Comparison of ENCODE assay signal across 27 mouse cellular contexts in the genomic region with DNA sequence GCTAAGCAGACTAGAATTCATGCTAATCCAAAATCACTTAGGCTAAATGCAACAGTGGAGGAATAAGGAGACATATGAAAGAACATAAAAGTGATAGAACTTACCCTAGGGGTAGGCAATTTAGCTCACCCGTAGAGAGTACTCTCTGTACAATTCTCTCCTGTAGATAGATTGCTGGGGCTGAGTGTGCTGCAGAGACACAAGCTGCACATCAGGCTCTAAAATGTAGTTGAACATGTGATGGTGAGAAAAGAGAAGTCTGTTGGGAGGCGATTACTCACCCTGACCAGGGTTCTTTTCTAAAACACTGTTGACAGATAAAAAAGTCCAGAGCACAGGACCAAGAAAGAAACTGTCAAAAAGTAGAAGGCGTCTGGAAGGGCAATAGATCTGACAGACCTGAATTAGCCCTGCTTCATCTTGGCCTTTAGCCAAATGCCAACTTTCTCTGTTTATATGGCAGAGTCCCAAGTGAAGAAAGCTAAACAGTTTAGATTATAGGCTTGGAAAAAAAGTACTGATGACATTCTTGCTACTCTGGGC. TPM values are rescaled to one million over a fixed set of nuclear protein-coding genes. Genes with fewer than 3 reads are reported as not detected.
A peak's percentile ranks its signal among the peaks of the same experiment; 100 is the strongest.
DNase-seq lines count a peak whose midpoint lies in the region; ATAC-seq and TF ChIP-seq lines count a peak whose summit lies in the region.
"Had no signal": no experiment of that assay in that cellular context is flagged by ENCODE, and none has a peak within 500 bp of the region (broad histone marks: within the 10 kb centered on the region; RNA-seq: fewer than 3 reads in every experiment).

No protein-coding gene starts in this region.

- H3K4me1 ChIP-seq in forebrain, embryonic 13.5 days = no peaks in the 10 kb centered on the region
- H3K4me1 ChIP-seq in forebrain, embryonic 15.5 days = no peaks in the 10 kb centered on the region
- H3K4me1 ChIP-seq: midbrain, embryonic 10.5 days had no signal

- H3K4me2 ChIP-seq in forebrain, embryonic 13.5 days = no peak overlapping the region
- no peak overlapping the region for H3K4me2 ChIP-seq in forebrain, embryonic 15.5 days (replicated peaks)
- H3K4me2 ChIP-seq: limb, embryonic 13.5 days had no signal

- H3K4me3 ChIP-seq in forebrain, embryonic 13.5 days = no peak overlapping the region
- no peak overlapping the region for H3K4me3 ChIP-seq in forebrain, embryonic 15.5 days
- no peak overlapping the region for H3K4me3 ChIP-seq in layer of hippocampus, adult 2 months
- H3K4me3 ChIP-seq: limb, embryonic 13.5 days; midbrain, embryonic 10.5 days had no signal

- H3K27ac ChIP-seq in forebrain, embryonic 13.5 days = no peak overlapping the region
- no peak overlapping the region for H3K27ac ChIP-seq in forebrain, embryonic 15.5 days (replicated peaks)
- H3K27ac ChIP-seq in layer of hippocampus, adult 2 months = no peak overlapping the region
- H3K27ac ChIP-seq: hindbrain, postnatal 0 days; limb, embryonic 13.5 days; liver, embryonic 14.5 days; midbrain, embryonic 10.5 days had no signal

- ATAC-seq in forebrain, embryonic 13.5 days = peak; percentile 19; the same call in 1 of the 2 replicates
- ATAC-seq in forebrain, embryonic 15.5 days (replicated peaks) = no peak
- ATAC-seq: activated CD4-positive, CD25-positive, alpha-beta regulatory T cell, adult 4 months; forebrain, postnatal 0 days; hindbrain, postnatal 0 days; Patski had no signal

- H3K36me3 ChIP-seq in forebrain, embryonic 13.5 days (ENCODE audit: poor library complexity, severe bottlenecking) = no peaks in the 10 kb centered on the region
- H3K36me3 ChIP-seq in forebrain, embryonic 15.5 days = no peaks in the 10 kb centered on the region
- H3K36me3 ChIP-seq: limb, embryonic 13.5 days; midbrain, embryonic 10.5 days had no signal

- no peak overlapping the region for H3K9ac ChIP-seq in forebrain, embryonic 13.5 days
- no peak overlapping the region for H3K9ac ChIP-seq in forebrain, embryonic 15.5 days (replicated peaks)
- H3K9ac ChIP-seq: forebrain, postnatal 0 days; limb, embryonic 13.5 days; liver, embryonic 14.5 days had no signal

- H3K27me3 ChIP-seq in forebrain, embryonic 13.5 days = no peaks in the 10 kb centered on the region
- no peaks in the 10 kb centered on the region for H3K27me3 ChIP-seq in forebrain, embryonic 15.5 days
- H3K27me3 ChIP-seq: limb, embryonic 13.5 days; Patski had no signal

- peak; percentile 8 for DNase-seq in lung, postnatal 10 days
- DNase-seq in lung, postnatal 14 days = no peak
- peak; percentile 15 for DNase-seq in embryo, embryonic 10.5 days (ENCODE audit: low spot score)
- peak; percentile 40 for DNase-seq in yolk sac, embryonic 10.5 days (ENCODE audit: low spot score)
- DNase-seq in layer of hippocampus, adult 2 months (ENCODE audit: low spot score in 2 of 2) = no peak
- DNase-seq: adrenal gland, postnatal 25 days; cerebellum, adult 8-10 months; forebrain, postnatal 0 days; heart, adult 18-20 months; kidney, adult 8-10 months; kidney, postnatal 25 days; lung, postnatal 36 days; right cerebral cortex, postnatal 4 days; thymus, adult 2 months had no signal

- no peaks in the 10 kb centered on the region for H3K9me3 ChIP-seq in forebrain, embryonic 13.5 days (replicated peaks)
- H3K9me3 ChIP-seq in forebrain, embryonic 15.5 days = no peaks in the 10 kb centered on the region
- H3K9me3 ChIP-seq: limb, embryonic 13.5 days; midbrain, embryonic 10.5 days had no signal

- TF ChIP-seq CTCF in layer of hippocampus, adult 2 months (conservative IDR thresholded peaks at IDR 0.05) = no peak

- WGBS in forebrain, embryonic 13.5 days = 67% methylated on average over 3 of the region's 3 CpGs
- 53% methylated on average over 3 of the region's 3 CpGs for WGBS in forebrain, embryonic 15.5 days

RNA-seq across cellular contexts. Expression of gene Prl8a2, which starts 2.7 kb away (rescaled TPM):
- not detected in 2 replicates for polyA plus RNA-seq in forebrain, embryonic 13.5 days (2015; fragmentation: Nextera tagmentation; extraction: Ambion mirVana)
- polyA plus RNA-seq in forebrain, embryonic 15.5 days (2015; fragmentation: Nextera tagmentation; extraction: Ambion mirVana) = not detected in 2 replicates
- total RNA-seq in layer of hippocampus, adult 2 months (2021) = not detected
- total RNA-seq: forebrain, postnatal 0 days; gastrocnemius, adult 8-10 months; heart, adult 18-20 months; hematopoietic stem cell, adult 5-6 weeks; hindbrain, postnatal 0 days; layer of hippocampus, postnatal 10 days had no signal
- polyA plus RNA-seq: activated CD4-positive, CD25-positive, alpha-beta regulatory T cell, adult 4 months; cortical plate, adult 2 months; forebrain, postnatal 0 days; hindbrain, postnatal 0 days; liver, embryonic 14.5 days; midbrain, embryonic 10.5 days; neural tube, embryonic 14.5 days; Patski; thymus, adult 2 months had no signal

RNA-seq across cellular contexts. Expression of gene Prl6a1, which starts 30.4 kb away (rescaled TPM):
- polyA plus RNA-seq in forebrain, embryonic 13.5 days (2015; fragmentation: Nextera tagmentation; extraction: Ambion mirVana) = not detected in 2 replicates
- not detected in 2 replicates for polyA plus RNA-seq in forebrain, embryonic 15.5 days (2015; fragmentation: Nextera tagmentation; extraction: Ambion mirVana)
- not detected for total RNA-seq in layer of hippocampus, adult 2 months (2021)
- total RNA-seq: adrenal gland, postnatal 25 days; forebrain, postnatal 0 days; gastrocnemius, adult 8-10 months; heart, adult 18-20 months; hematopoietic stem cell, adult 5-6 weeks; hindbrain, postnatal 0 days; layer of hippocampus, postnatal 10 days had no signal
- polyA plus RNA-seq: cortical plate, adult 2 months; forebrain, postnatal 0 days; hindbrain, postnatal 0 days; limb, embryonic 13.5 days; liver, embryonic 14.5 days; midbrain, embryonic 10.5 days; neural tube, embryonic 14.5 days; Patski; thymus, adult 2 months had no signal

RNA-seq across cellular contexts. Expression of gene Prl2b1, which starts 47.8 kb away (rescaled TPM):
- polyA plus RNA-seq in forebrain, embryonic 13.5 days (2015; fragmentation: Nextera tagmentation; extraction: Ambion mirVana) = not detected in 2 replicates
- not detected in 2 replicates for polyA plus RNA-seq in forebrain, embryonic 15.5 days (2015; fragmentation: Nextera tagmentation; extraction: Ambion mirVana)
- not detected for total RNA-seq in layer of hippocampus, adult 2 months (2021)
- total RNA-seq: adrenal gland, postnatal 25 days; forebrain, postnatal 0 days; gastrocnemius, adult 8-10 months; heart, adult 18-20 months; hematopoietic stem cell, adult 5-6 weeks; hindbrain, postnatal 0 days; layer of hippocampus, postnatal 10 days had no signal
- polyA plus RNA-seq: activated CD4-positive, CD25-positive, alpha-beta regulatory T cell, adult 4 months; cortical plate, adult 2 months; forebrain, postnatal 0 days; hindbrain, postnatal 0 days; limb, embryonic 13.5 days; liver, embryonic 14.5 days; midbrain, embryonic 10.5 days; neural tube, embryonic 14.5 days; Patski; thymus, adult 2 months had no signal

Comparison
In these comparisons a context has a peak if more than half of its experiments do, and no peak if none do; other contexts are left out.
1. DNase-seq: peak in lung, postnatal 10 days (single experiment), embryo, embryonic 10.5 days (single experiment) and yolk sac, embryonic 10.5 days (single experiment); none in lung, postnatal 14 days (single experiment) and layer of hippocampus, adult 2 months (0 of 2).